Mouse (Mus musculus) hindbrain, embryonic 16.5 days (tissue): ENCODE measurements around the gene Pygm. TPM values are rescaled to one million over a fixed set of nuclear protein-coding genes. Genes with fewer than 3 reads are reported as not detected.

Source experiments
- ATAC-seq: fragments of 200-750 bp; cut with Nextera tagmentation; 2 replicates; pipeline ENCODE4 v1.8.0; 2017; ENCODE audit warnings: moderate TSS enrichment, moderate library complexity
- H3K27ac ChIP-seq: fragments of 300-500 bp; sonication (generic); 2 replicates; pipeline ENCODE4 v1.5.1; 2014; ENCODE audit warnings: low read depth, mild to moderate bottlenecking, control low read depth, low read length, moderate library complexity
- H3K27me3 ChIP-seq: fragments of 300-500 bp; sonication (generic); replicated peaks from 2 replicates; pipeline ENCODE4 v1.6.1; 2014; ENCODE audit warnings: low read length; ENCODE audit not compliant: control insufficient read depth, insufficient read depth
- H3K36me3 ChIP-seq: fragments of 300-500 bp; sonication (generic); 2 replicates; pipeline ENCODE4 v1.6.1; 2014; ENCODE audit warnings: mild to moderate bottlenecking, low read length, moderate library complexity, mixed read lengths; ENCODE audit not compliant: control insufficient read depth, insufficient read depth
- H3K4me1 ChIP-seq: fragments of 300-500 bp; sonication (generic); 2 replicates; pipeline ENCODE4 v1.6.1; 2014; ENCODE audit warnings: low read depth, low read length; ENCODE audit not compliant: control insufficient read depth, insufficient read depth
- H3K4me2 ChIP-seq: fragments of 300-500 bp; sonication (generic); 2 replicates; pipeline ENCODE4 v1.6.1; 2014; ENCODE audit warnings: mild to moderate bottlenecking, low read length, control low read depth, moderate library complexity
- H3K4me3 ChIP-seq: fragments of 300-500 bp; sonication (generic); 2 replicates; pipeline ENCODE4 v1.5.1; 2014; ENCODE audit warnings: mild to moderate bottlenecking, low read length, control low read depth, moderate library complexity
- H3K9ac ChIP-seq: fragments of 300-500 bp; sonication (generic); 2 replicates; pipeline ENCODE4 v1.6.1; 2014; ENCODE audit warnings: low read depth, mild to moderate bottlenecking, control low read depth, low read length, moderate library complexity
- H3K9me3 ChIP-seq: fragments of 300-500 bp; sonication (generic); 2 replicates; pipeline ENCODE4 v1.6.1; 2014; ENCODE audit warnings: mild to moderate bottlenecking, low read length, moderate library complexity; ENCODE audit not compliant: control insufficient read depth
- WGBS: fragments of 180-500 bp; shearing (Covaris S2); extraction: QIAGEN DNeasy Blood & Tissue Kit; methylation state at CpG from one replicate; pipeline ENCODE4 v1.1.7; 2014; 5-methylcytosine and 5-hydroxymethylcytosine counted together
- polyA plus RNA-seq: library from polyadenylated mRNA; unstranded; fragments of >200 nt; fragmentation: Nextera tagmentation; extraction: Ambion mirVana; gene quantifications from 2 replicates; pipeline ENCODE4 v1.2.1, GENCODE M21; 2015

The Pygm gene
- polyA plus RNA-seq, 1 experiment from 2014 or later = 10.2 TPM

GRCm38 (mm10) chr19:6400096-6401086, 16.2 kb downstream of the Pygm start:
- no peaks in the 10 kb centered on the region for H3K27me3 ChIP-seq
- peak overlapping the region; percentile 87; the same call in 1 of the 2 replicates for H3K27ac ChIP-seq
- 0 out of 2 replicates have a peak, but pooled peaks cover 2% of the 10 kb centered on the region for H3K36me3 ChIP-seq
- H3K4me2 ChIP-seq = peak overlapping the region; percentile 99
- H3K9ac ChIP-seq = peak overlapping the region; percentile 86
- H3K9me3 ChIP-seq = no peaks in the 10 kb centered on the region
- WGBS = 3% methylated on average over 29 of the region's 29 CpGs
- H3K4me3 ChIP-seq = peak overlapping the region; percentile 73
- peaks cover 24% of the 10 kb centered on the region for H3K4me1 ChIP-seq
- peak; percentile 21 for ATAC-seq

- Histone ChIP-seq H3K36me3 (0 out of 2 replicates have a peak, but pooled peaks cover 3% of the 10 kb centered on the region), H3K9ac (peak overlapping the region; percentile 86), H3K27me3 (no peaks in the 10 kb centered on the region), H3K9me3 (no peaks in the 10 kb centered on the region), H3K27ac (no peak overlapping the region), H3K4me2 (peak overlapping the region; percentile 99), H3K4me3 (peak overlapping the region; percentile 73), H3K4me1 (peaks cover 24% of the 10 kb centered on the region)
- no peak for ATAC-seq
- under 1% methylated on average over 32 of the region's 32 CpGs for WGBS
Observed at GRCm38 (mm10) chr19:6401131-6401815, 17.1 kb downstream of the Pygm start.

GRCm38 (mm10) chr19:6401951-6402350, 17.8 kb downstream of the Pygm start:
- Histone ChIP-seq H3K4me3 (peak overlapping the region; percentile 73), H3K9me3 (no peaks in the 10 kb centered on the region), H3K27me3 (no peaks in the 10 kb centered on the region), H3K36me3 (0 out of 2 replicates have a peak, but pooled peaks cover 3% of the 10 kb centered on the region), H3K9ac (peak overlapping the region; percentile 86), H3K4me2 (peak overlapping the region; percentile 99), H3K4me1 (peaks cover 24% of the 10 kb centered on the region), H3K27ac (no peak overlapping the region)
- no peak for ATAC-seq
- WGBS = 11% methylated on average over 9 of the region's 9 CpGs

- ATAC-seq = no peak
- Histone ChIP-seq H3K4me2 (no peak overlapping the region), H3K36me3 (0 out of 2 replicates have a peak, but pooled peaks cover 3% of the 10 kb centered on the region), H3K9ac (no peak overlapping the region), H3K27ac (no peak overlapping the region), H3K27me3 (no peaks in the 10 kb centered on the region), H3K4me1 (peaks cover 24% of the 10 kb centered on the region), H3K4me3 (no peak overlapping the region), H3K9me3 (no peaks in the 10 kb centered on the region)
- 73% methylated on average over 10 of the region's 10 CpGs for WGBS
Observed at GRCm38 (mm10) chr19:6403869-6404268, 19.7 kb downstream of the Pygm start.

- Histone ChIP-seq H3K4me1 (peaks cover 19% of the 10 kb centered on the region), H3K27me3 (no peaks in the 10 kb centered on the region), H3K4me2 (no peak overlapping the region), H3K9me3 (no peaks in the 10 kb centered on the region), H3K9ac (no peak overlapping the region), H3K4me3 (no peak overlapping the region), H3K27ac (no peak overlapping the region), H3K36me3 (peaks cover 3% of the 10 kb centered on the region; the same call in 1 of the 2 replicates)
- no peak for ATAC-seq
- WGBS = 63% methylated on average over 10 of the region's 10 CpGs
Observed at GRCm38 (mm10) chr19:6405433-6405832, 21.2 kb downstream of the Pygm start.

- Histone ChIP-seq H3K27ac (no peak overlapping the region), H3K27me3 (no peaks in the 10 kb centered on the region), H3K4me3 (no peak overlapping the region), H3K36me3 (peaks cover 3% of the 10 kb centered on the region; the same call in 1 of the 2 replicates), H3K9ac (no peak overlapping the region), H3K4me1 (peaks cover 2% of the 10 kb centered on the region; the same call in 1 of the 2 replicates), H3K9me3 (no peaks in the 10 kb centered on the region), H3K4me2 (no peak overlapping the region)
- ATAC-seq = no peak
- WGBS = 66% methylated on average over 8 of the region's 8 CpGs
Observed at GRCm38 (mm10) chr19:6407109-6407508, 22.9 kb downstream of the Pygm start.

GRCm38 (mm10) chr19:6407816-6408510, 23.8 kb downstream of the Pygm start:
- no peaks in the 10 kb centered on the region for H3K4me1 ChIP-seq
- no peak for ATAC-seq
- H3K9me3 ChIP-seq = no peaks in the 10 kb centered on the region
- no peak overlapping the region for H3K4me2 ChIP-seq
- no peaks in the 10 kb centered on the region for H3K27me3 ChIP-seq
- H3K36me3 ChIP-seq = peaks cover 3% of the 10 kb centered on the region; the same call in 1 of the 2 replicates
- no peak overlapping the region for H3K9ac ChIP-seq
- no peak overlapping the region for H3K27ac ChIP-seq
- H3K4me3 ChIP-seq = no peak overlapping the region
- WGBS = 42% methylated on average over 16 of the region's 16 CpGs

- H3K9me3 ChIP-seq = no peaks in the 10 kb centered on the region
- H3K27me3 ChIP-seq = no peaks in the 10 kb centered on the region
- 70% methylated on average over 8 of the region's 8 CpGs for WGBS
- no peak overlapping the region for H3K4me2 ChIP-seq
- H3K4me1 ChIP-seq = no peaks in the 10 kb centered on the region
- no peak overlapping the region for H3K4me3 ChIP-seq
- ATAC-seq = no peak
- H3K9ac ChIP-seq = no peak overlapping the region
- no peak overlapping the region for H3K27ac ChIP-seq
- H3K36me3 ChIP-seq = peaks cover 3% of the 10 kb centered on the region; the same call in 1 of the 2 replicates
Observed at GRCm38 (mm10) chr19:6408749-6409148, 24.6 kb downstream of the Pygm start.
